Mouse (Mus musculus): Measurements from ENCODE around the gene Cirbp.
A peak's percentile ranks its signal among the peaks of the same experiment; 100 is the strongest.

The Cirbp gene

GRCm38 (mm10) chr10:80137626-80138552, 27.9 kb upstream of the Cirbp start:
- DNase-seq (ENCODE audit: low read depth) = no peak

DNA sequence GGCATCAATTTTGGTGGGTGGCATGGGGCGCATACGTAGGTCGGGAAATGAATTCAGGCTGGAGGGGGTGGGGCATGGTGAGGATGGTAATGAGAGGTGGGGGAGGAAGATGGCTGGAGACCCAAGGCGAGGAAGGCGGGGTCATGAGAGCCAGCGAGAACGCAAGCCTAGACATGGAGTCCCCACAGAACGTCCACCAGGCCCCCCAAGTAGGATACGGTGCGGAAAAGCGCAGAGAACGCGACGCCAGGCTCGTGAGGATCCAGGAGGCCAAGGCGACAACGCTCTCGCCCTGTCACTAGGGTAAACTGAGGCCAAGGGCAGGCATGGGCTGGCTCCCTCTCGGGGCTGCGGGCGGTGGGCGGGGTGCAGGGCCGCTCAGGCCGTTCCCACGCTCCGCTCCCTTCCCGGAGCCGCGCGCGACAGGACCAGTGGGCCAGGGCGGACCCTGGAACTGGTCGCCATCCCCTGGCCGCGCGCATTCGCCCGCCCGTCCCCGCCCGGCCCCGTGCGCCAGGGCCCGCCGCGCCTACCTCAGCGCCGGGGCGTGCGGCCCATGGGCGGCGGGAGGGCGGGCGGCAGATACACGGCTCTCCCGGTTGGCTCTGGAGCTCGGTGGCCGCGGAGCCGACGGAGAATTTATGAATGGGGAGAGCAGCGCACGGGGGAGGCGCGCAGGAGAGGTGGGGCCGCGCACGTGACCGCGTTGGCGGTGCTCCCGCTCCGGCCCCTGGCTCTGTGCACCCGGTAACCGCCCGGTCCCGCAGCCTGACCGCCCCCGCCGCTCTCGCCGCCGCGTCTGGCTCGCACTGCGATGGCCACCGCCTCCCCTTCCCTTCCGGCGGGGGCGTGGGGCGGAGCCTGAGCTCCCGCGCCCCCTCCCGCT, 27.0 kb upstream of the Cirbp start, which contains the start of gene Atp5d:
Atp5d (plus strand) TSS at position 80 of the 886 bp plus-strand sequence.
- DNase-seq (ENCODE audit: low read depth) = peak; percentile 49

GRCm38 (mm10) chr10:80139439-80139775, 26.4 kb upstream of the Cirbp start:
- DNase-seq (ENCODE audit: low read depth) = no peak

- DNase-seq (ENCODE audit: low read depth) = no peak
Observed at GRCm38 (mm10) chr10:80139975-80140665, 25.7 kb upstream of the Cirbp start.

DNA sequence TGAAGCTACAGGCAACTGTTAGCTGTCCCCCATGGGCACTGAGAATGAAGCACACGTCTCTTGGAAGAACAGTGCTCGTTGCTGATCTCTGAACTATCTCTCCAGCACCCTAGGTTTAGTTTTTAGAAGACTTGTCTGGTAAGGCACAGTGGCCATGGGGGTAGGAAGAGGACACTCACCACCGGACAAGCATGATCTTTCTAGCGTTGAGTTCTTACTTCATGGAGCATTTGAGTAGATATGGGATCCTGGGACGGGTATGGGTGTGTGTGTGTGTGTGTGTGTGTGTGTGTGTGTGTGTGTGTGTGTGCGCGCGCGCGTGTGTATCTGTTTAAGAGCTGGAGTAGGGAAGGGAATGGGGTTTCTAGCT, 25.1 kb upstream of the Cirbp start, which contains the start of gene Cbarp:
Cbarp (minus strand) TSS at position 170 of the 370 bp plus-strand sequence.
- DNase-seq (ENCODE audit: low read depth) = no peak

DNA sequence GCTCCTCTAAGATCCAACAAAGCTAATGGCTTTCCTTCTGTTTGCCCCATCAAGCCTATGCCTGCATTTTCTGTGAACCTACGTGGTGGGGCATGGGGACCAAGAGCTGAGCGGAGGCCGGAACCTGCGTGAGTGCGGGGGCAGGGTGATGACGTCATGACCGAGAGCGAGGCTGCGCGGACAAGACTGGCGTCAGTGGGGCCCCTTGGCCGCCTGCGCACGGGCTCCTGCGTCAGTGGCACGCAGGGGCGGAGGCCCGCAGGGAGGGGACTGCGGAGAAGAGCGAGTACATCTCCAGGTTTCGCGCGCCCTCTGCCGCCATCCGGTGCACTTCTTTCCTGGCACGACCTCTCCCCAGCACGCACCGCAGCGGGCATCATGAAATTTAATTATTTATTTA, 24.5 kb upstream of the Cirbp start:
- DNase-seq (ENCODE audit: low read depth) = peak; percentile 99

- DNase-seq (ENCODE audit: low read depth) = peak; percentile 99
Observed at GRCm38 (mm10) chr10:80141786-80142529, 23.8 kb upstream of the Cirbp start.

DNA sequence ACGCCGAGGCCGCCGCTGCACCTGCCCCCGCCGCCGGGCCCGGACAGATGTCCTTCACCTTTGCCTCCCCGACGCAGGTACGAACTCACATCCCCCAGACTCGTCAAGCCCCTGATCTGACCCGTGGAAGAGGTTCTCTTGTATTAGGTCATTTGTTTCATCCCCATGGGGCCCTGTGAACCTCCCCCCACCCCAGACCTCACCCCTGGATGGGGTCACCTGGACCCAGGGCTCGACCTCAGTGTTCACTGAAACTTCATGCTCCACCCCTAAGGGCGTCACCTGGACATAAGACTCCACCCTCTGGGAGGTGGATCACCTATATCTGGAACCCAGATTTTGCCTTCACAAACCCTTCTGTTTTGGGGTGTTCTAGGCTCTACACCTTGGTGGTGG, 23.3 kb upstream of the Cirbp start:
- DNase-seq (ENCODE audit: low read depth) = no peak

DNA sequence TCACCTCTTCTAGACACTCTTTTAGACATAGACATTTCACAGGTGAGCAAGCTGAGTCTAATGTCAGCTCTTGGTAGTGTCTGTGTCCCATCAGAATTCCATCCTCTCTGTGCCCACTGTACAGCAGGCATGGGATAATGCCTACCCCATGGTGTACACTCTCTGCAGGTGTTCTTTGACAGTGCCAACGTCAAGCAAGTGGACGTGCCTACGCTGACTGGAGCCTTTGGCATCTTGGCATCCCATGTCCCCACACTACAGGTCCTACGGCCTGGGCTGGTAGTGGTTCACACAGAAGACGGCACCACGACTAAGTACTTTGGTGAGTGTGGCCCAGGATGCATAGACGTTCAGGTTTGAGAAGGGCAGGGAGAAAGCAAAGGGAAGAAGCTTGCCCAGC, 22.1 kb upstream of the Cirbp start:
- DNase-seq (ENCODE audit: low read depth) = no peak

DNA sequence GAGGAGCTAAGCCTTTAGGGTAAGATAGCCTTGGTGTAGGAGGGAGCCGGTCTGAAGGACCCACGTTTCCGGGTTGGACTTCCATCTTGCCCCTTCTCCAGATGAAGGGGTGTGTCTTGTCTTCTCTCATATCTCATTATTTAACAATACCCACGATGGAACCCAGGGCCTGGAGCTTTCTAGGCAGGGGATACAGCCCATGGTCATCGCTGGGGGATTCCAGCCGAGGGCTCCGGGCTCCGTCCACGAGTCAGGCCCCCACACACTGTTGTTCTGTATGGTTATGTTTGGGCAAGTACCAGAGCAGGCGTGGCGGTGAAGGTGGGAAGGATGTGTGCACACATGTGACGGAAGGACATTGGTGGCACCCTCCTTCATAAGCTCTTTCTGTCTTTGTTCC, 21.6 kb upstream of the Cirbp start:
- no peak for DNase-seq (ENCODE audit: low read depth)

DNA sequence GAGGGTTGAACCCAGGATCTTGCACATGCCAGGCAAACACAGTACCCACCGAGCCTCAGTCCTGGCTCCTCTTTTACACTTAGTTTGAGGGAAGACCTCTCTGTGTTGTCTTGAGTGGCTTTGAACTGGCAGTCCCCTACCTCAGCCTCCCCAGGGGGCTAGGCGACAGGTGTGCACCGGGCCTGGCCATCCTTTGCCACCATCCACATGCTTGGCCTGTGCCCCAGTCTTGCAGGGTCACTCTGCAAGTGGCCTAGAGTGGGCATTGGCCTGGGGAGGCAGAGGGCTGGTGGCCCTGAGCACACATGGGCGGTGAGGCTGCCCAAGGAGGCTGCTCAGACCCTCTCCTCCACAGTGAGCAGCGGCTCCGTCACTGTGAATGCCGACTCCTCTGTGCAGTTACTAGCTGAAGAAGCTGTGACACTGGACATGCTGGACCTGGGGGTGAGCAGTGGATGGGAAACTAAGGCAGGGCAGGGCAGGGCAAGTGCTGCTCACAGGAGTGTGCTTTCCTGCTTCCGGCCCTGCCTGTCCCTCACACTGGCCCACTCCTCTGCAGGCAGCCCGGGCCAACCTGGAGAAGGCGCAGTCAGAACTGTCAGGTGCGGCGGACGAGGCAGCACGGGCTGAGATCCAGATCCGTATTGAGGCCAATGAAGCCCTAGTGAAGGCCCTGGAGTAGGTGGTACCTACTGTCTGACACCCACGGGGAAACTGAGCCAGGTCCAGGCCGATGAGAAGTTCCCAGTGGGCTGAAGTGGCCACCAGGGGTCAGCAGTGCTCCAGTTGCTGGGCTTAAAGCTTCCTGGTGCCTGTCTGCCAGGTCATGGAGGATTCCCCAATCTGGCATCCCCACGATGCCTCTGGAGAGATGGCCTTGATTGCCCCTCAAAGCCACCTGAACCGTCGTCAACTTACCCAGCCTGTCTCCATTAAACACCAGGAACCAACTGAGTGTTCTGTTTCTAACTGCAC, 20.6 kb upstream of the Cirbp start:
- DNase-seq (ENCODE audit: low read depth) = peak; percentile 67

DNA sequence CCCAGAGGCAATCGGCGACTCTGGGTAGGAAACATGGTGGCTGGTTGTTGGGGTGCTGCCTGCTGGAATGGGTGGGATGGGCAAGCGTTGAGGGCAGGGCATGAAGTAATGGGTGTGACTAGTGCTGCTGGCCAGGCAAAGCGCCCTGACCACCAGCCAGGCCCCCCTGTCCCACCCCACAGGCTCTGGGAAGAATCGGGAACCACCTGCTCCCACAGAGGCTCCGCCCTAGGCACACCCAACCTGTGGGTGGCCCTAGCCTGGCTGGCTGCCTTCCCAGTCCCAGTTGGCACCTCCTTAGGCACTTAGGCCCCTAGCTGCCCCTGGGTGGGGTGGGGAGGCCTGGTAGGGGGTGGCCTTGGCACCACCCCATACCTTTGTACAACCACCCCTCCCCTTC, 19.9 kb upstream of the Cirbp start:
- DNase-seq (ENCODE audit: low read depth) = no peak

GRCm38 (mm10) chr10:80146568-80147011, 19.2 kb upstream of the Cirbp start:
- DNase-seq (ENCODE audit: low read depth) = no peak

GRCm38 (mm10) chr10:80147146-80147718, 18.6 kb upstream of the Cirbp start:
- DNase-seq (ENCODE audit: low read depth) = no peak

- peak; percentile 88 for DNase-seq (ENCODE audit: low read depth)
Observed at GRCm38 (mm10) chr10:80147719-80148601, 17.8 kb upstream of the Cirbp start, which contains the start of gene Midn. Midn (plus strand) TSS chr10:80148272.

GRCm38 (mm10) chr10:80148610-80149290, 17.0 kb upstream of the Cirbp start:
- peak; percentile 97 for DNase-seq (ENCODE audit: low read depth)

DNA sequence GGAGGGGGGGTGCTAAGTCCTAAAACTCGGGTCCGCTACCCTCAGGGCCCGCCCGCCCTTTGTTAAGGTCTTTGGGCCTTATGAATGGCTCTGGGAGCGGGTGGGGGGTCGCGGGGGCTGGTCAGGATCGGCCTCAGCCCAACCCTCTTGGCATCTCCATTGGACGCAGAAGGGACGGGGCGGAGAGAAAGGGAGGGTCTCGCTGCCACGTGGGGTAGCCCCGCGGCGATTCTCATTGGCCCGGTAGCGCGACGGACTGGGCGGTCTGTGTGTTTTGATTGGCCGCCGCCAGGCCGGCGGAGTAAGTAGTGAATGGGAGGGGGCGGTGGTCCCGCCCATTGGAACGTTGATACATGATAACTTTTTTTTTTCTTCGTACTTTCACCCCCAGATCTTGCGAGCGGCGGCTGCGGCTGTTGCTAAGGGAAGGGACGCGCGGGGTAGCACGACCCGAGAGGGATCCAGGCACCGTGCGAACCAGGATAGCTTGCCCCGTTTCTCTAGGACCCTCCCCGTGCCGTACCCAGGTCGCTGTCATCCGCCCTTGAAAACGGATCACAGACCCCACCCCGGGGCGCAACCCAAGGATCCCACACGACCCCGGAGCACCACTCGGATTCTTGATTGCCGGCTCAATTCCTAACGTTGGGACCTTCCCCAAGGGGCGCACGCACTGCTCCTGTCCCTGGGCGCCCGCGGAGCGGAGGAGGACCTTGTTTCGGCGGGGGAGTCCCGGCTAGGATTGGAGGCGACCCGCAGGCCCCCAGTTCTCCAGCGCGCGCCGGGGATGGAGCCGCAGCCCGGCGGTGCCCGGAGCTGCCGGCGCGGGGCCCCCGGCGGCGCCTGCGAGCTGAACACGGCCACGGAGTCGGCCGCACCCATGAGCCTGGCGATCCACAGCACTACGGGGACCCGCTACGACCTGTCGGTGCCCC, 16.2 kb upstream of the Cirbp start:
- DNase-seq (ENCODE audit: low read depth) = peak; percentile 99

Data from 416B (cell line).